Mouse (Mus musculus) T-cell, adult 66 days (primary cell): ENCODE measurements around the gene Clgn. TPM values are rescaled to one million over a fixed set of nuclear protein-coding genes. Genes with fewer than 3 reads are reported as not detected.

Source experiments
- total RNA-seq, 2 experiments: library from RNA; stranded (reverse); gene quantifications; 3 replicates in 1 of 2; 4 replicates in 1 of 2; pipeline ENCODE4 v1.2.4; 2023

Gene Clgn
- total RNA-seq = not detected

DNA sequence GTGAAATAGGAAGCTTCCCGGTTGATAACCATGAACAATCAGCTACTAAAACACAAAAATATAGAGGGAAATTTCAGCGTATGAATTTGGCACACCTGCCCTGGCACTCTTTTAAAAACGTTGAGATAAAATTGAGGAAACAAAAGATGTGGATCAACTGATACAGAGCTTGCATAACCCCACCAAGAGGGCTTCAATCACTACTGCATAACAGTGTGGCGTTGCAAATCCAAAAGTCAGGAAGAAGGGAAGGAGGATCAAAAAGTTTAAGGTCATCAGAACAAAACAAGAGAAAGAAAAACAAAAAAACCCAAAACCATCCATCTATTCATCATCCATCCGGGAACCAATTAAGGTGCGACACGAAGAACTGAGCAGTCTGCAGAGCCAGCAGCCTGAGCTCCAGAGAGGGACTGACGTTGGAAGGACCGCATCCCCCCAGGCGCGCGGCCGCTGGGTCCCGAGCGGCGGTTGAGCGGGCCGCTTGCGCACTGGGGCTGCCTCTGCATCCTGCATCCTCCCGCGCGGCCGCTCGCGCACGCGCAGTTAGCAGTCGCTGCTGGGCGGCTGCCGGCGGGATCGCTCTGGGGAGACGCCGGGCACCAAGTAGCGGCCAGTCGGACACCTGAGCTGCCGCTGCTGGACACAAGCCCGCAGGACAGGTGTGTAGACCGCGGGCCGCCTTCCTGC lies at the start of gene Clgn:
Gene Clgn (plus strand): TSS at position 552 of the 690 bp plus-strand sequence.

DNA sequence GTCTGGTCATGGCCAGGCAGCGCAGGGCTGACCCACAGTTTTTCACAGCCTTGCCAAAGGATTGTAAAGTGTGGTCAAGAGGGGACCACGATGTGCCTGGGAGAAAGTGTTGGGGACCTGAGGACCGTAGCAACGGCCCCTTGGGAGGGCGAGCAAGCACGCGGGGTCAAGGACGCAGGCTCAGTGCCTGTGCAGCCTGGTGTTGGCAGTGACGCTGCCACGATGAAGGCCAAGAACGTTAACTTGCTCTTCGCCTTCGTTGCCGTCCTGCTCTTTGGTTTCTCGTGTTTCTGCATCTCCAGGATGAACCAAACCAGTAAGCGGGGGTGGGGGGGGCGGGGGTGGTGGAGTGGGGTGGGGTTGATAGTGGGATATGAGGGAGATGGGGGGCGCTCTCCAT lies 41.4 kb upstream of the Clgn start, which contains the start of gene Mgat4d:
Gene Mgat4d (plus strand): TSS at position 209 of the 400 bp plus-strand sequence.

DNA sequence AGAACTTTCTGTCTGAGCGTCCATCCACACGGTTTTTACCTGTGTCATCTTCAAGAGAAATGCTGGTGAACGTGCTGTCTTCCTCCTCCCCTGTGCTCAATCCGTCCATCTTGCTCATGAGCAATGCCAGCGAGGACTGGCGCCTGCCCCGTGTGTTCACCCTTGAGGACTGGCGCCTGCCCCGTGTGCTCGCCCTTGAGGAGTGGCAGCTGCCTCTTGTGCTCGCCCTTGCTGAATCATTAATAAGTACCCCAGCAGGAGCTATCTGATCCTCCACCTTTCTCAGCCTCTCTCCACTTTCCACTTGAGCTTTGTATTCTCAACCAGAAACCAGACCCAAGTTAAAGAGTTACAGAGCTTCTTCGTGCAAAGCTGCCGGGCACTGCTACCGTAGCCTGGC lies 68.6 kb downstream of the Clgn start, which contains the start of gene Scoc:
Gene Scoc (minus strand): TSS at position 170 of the 400 bp plus-strand sequence.

Other genes with a start within 250 kb of the Clgn start
- under 1 TPM; 0.53 to 0.73 TPM for gene Tbc1d9, start 224.5 kb upstream of the Clgn start, total RNA-seq
- not detected for gene Gm10645, start 223.7 kb upstream of the Clgn start, total RNA-seq
- gene Ucp1, start 99.5 kb upstream of the Clgn start, total RNA-seq = not detected
- gene Elmod2, start 57.4 kb upstream of the Clgn start, total RNA-seq = 1 to 10 TPM; 8.0 to 9.2 TPM
- not detected for gene Mgat4d, start 41.4 kb upstream of the Clgn start, total RNA-seq
- gene Scoc, start 68.5 kb downstream of the Clgn start, total RNA-seq = 10 to 100 TPM; 21.4 to 23.6 TPM
- not detected for gene Olfr370, start 145.9 kb downstream of the Clgn start, total RNA-seq
- gene Ndufb7, start 176.8 kb downstream of the Clgn start, total RNA-seq = 10 to 100 TPM; 90.5 to 93.6 TPM
- gene Tecr, start 218.1 kb downstream of the Clgn start, total RNA-seq = 100 to 1,000 TPM; 229 to 256 TPM
- gene Dnajb1, start 218.3 kb downstream of the Clgn start, total RNA-seq = 10 to 100 TPM; 75.3 to 95.6 TPM